Mouse (Mus musculus): ENCODE results near the gene Ehhadh.

- TF ChIP-seq CTCF (IDR thresholded peaks at IDR 0.05; ENCODE audit: borderline replicate concordance, insufficient read depth, low read depth, low read length) (no peak), POLR2A (IDR thresholded peaks at IDR 0.05; ENCODE audit: borderline replicate concordance, insufficient read depth, low read length) (no peak)
Measured at GRCm38 (mm10) chr16:21804258-21804657, 16.7 kb upstream of the Ehhadh start.
